Mouse (Mus musculus) 3T3-L1 (cell line): Measurements from ENCODE around the gene Bcl2l12.

Experiments used
- DNase-seq: peaks from one replicate; pipeline ENCODE4 v3.0.0-alpha.2; 2015; ENCODE audit warnings: low read depth, low spot score

The Bcl2l12 gene

GRCm38 (mm10) chr7:44959281-44959680 lies 39.2 kb downstream of the Bcl2l12 start:
- DNase-seq: no peak

- peak; percentile 64 for DNase-seq
Measured at GRCm38 (mm10) chr7:44958208-44958607, 40.3 kb downstream of the Bcl2l12 start.

GRCm38 (mm10) chr7:44957183-44957835 lies 41.2 kb downstream of the Bcl2l12 start:
- no peak for DNase-seq

- DNase-seq: no peak
Measured at GRCm38 (mm10) chr7:44956266-44956665, 42.2 kb downstream of the Bcl2l12 start.

GRCm38 (mm10) chr7:44955628-44956027 lies 42.9 kb downstream of the Bcl2l12 start:
- peak; percentile 44 for DNase-seq

- peak; percentile 52 for DNase-seq
Measured at GRCm38 (mm10) chr7:44954091-44954885, 44.2 kb downstream of the Bcl2l12 start.

GRCm38 (mm10) chr7:44953561-44953960 lies 45.0 kb downstream of the Bcl2l12 start:
- DNase-seq: no peak

- DNase-seq: peak; percentile 97
Measured at GRCm38 (mm10) chr7:44952611-44953306, 45.8 kb downstream of the Bcl2l12 start.

- peak; percentile 86 for DNase-seq
Measured at GRCm38 (mm10) chr7:44951960-44952359, 46.6 kb downstream of the Bcl2l12 start.

- DNase-seq: no peak
Measured at GRCm38 (mm10) chr7:44949922-44950321, 48.6 kb downstream of the Bcl2l12 start.

GRCm38 (mm10) chr7:44942904-44943303 lies 55.6 kb downstream of the Bcl2l12 start, which contains the start of gene Tsks:
Tsks (plus strand) TSS chr7:44943204.
- DNase-seq: no peak
